Mouse (Mus musculus): ENCODE measurements around the gene Mdm2. TPM values are rescaled to one million over a fixed set of nuclear protein-coding genes. Genes with fewer than 3 reads are reported as not detected.

Mdm2 gene
- total and polyA plus RNA-seq, 3 experiments = 35.3 to 601 (median 42.2) TPM

DNA sequence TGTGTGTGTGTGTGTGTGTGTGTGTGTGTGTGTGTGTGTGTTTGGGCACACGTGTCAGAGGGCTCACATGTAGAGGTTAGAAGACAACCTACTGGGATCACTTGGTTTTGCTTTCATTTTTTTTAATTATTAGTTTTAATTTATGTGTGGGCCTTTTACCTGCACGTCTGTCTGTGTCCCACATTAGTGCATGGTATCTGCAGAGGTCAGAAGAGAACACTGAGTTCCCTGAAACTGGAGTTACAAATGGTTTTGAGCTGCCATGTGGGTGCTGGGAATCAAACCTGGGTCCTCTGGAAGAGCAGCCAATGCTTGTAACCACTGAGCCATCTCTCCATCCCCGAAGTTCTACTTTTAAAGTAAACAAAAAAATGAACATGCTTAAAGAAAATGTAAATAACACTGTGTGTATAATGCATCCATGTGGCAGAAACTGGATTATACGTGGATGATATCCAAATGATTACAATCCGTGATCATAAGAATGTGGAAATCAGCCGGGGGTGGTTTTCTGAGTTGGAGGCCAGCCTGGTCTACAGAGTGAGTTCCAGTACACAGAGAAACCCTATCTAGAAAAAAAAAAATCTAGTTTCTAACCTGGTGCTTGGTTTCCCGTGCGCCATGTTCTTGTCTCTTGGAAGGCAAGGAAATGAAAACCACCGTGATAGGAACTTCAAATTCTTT lies 43.5 kb downstream of the Mdm2 start:
- no peak overlapping the region for H3K9ac ChIP-seq (ENCODE audit: control insufficient read depth, low read depth, low read length, poor library complexity, severe bottlenecking)
- H3K27me3 ChIP-seq (ENCODE audit: control insufficient read depth in 1 of 2, insufficient read depth in 2 of 2, low read length in 2 of 2) = peaks cover 0 to 2% of the 10 kb centered on the region in 2 experiments; a peak in 1 of 4 replicates
- DNase-seq (ENCODE audit: low read depth, low spot score) = no peak
- TF ChIP-seq TCF12 (IDR thresholded peaks at IDR 0.05; ENCODE audit: low read depth, low read length) = no peak
- TF ChIP-seq RAD21 (IDR thresholded peaks at IDR 0.05; ENCODE audit: low read depth, low read length) = no peak
- no peak for TF ChIP-seq CTCF (IDR thresholded peaks at IDR 0.05 in 2 of 3, conservative IDR thresholded peaks at IDR 0.05 in 1 of 3; ENCODE audit: control insufficient read depth in 1 of 3, insufficient read depth in 1 of 3, low read depth in 2 of 3, low read length in 3 of 3, poor library complexity in 1 of 3, severe bottlenecking in 1 of 3)
- TF ChIP-seq SIN3A (IDR thresholded peaks at IDR 0.05; ENCODE audit: low read length) = no peak
- TF ChIP-seq MAFK (IDR thresholded peaks at IDR 0.05; ENCODE audit: borderline replicate concordance, low read depth, low read length) = no peak
- TF ChIP-seq POLR2AphosphoS5 (IDR thresholded peaks at IDR 0.05; ENCODE audit: borderline replicate concordance, low read depth, low read length) = no peak
- no peak for TF ChIP-seq GATA1 (IDR thresholded peaks at IDR 0.05; ENCODE audit: low read depth, low read length)
- TF ChIP-seq CHD1 (IDR thresholded peaks at IDR 0.05; ENCODE audit: low read depth, low read length) = no peak
- TF ChIP-seq CHD2 (IDR thresholded peaks at IDR 0.05; ENCODE audit: low read length) = no peak
- TF ChIP-seq ZKSCAN1 (IDR thresholded peaks at IDR 0.05; ENCODE audit: low read depth, low read length) = no peak
- no peak for TF ChIP-seq JUND (IDR thresholded peaks at IDR 0.05; ENCODE audit: low read depth, low read length)
- TF ChIP-seq KAT2A (conservative IDR thresholded peaks at IDR 0.05; ENCODE audit: low read depth, low read length) = no peak
- no peak for TF ChIP-seq TAL1 (IDR thresholded peaks at IDR 0.05; ENCODE audit: low read length)
- TF ChIP-seq BHLHE40 (IDR thresholded peaks at IDR 0.05; ENCODE audit: borderline replicate concordance, low read depth, low read length) = no peak
- no peak for TF ChIP-seq NRF1 (IDR thresholded peaks at IDR 0.05; ENCODE audit: insufficient read depth, low read depth, low read length, poor library complexity, severe bottlenecking)
- H3K4me3 ChIP-seq (ENCODE audit: control insufficient read depth in 1 of 2, insufficient read depth in 1 of 2, low read depth in 2 of 2, low read length in 2 of 2) = no peak overlapping the region
- no peaks in the 10 kb centered on the region for H3K9me3 ChIP-seq (replicated peaks; ENCODE audit: insufficient read depth, low read length)
- no peak overlapping the region for H3K27ac ChIP-seq (ENCODE audit: control insufficient read depth, low read depth, low read length)
- no peaks in the 10 kb centered on the region for H3K79me2 ChIP-seq (ENCODE audit: control insufficient read depth, insufficient read depth, low read length, poor library complexity)
- no peaks in the 10 kb centered on the region for H3K4me1 ChIP-seq (ENCODE audit: control insufficient read depth in 1 of 2, insufficient read depth in 2 of 2, low read length in 2 of 2)
- H3K36me3 ChIP-seq (ENCODE audit: control insufficient read depth in 1 of 2, insufficient read depth in 2 of 2, low read length in 2 of 2) = no peaks in the 10 kb centered on the region

DNA sequence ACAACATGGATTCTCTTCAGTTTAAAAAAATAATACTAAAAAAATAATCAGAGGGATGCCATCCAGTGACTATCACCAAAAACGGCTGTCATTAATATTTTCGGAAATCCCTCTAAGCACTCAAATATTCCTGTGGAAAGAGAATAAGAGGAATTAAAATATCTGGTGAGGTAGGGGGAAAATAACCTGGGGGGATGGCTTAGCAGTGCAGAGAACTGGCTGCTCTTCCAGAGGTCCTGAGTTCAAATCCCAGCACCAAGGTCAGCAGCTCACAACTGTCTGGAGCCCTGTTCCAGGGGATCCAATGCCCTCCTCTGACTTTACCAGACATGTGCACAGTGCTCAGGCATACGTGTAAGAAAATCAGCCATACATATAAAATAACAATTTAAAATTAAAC lies 44.2 kb downstream of the Mdm2 start:
- Histone ChIP-seq H3K4me3 (ENCODE audit: control insufficient read depth in 1 of 2, insufficient read depth in 1 of 2, low read depth in 2 of 2, low read length in 2 of 2) (no peak overlapping the region), H3K27ac (ENCODE audit: control insufficient read depth, low read depth, low read length) (no peak overlapping the region), H3K9ac (ENCODE audit: control insufficient read depth, low read depth, low read length, poor library complexity, severe bottlenecking) (no peak overlapping the region), H3K9me3 (replicated peaks; ENCODE audit: insufficient read depth, low read length) (no peaks in the 10 kb centered on the region), H3K79me2 (ENCODE audit: control insufficient read depth, insufficient read depth, low read length, poor library complexity) (no peaks in the 10 kb centered on the region), H3K4me1 (ENCODE audit: control insufficient read depth in 1 of 2, insufficient read depth in 2 of 2, low read length in 2 of 2) (no peaks in the 10 kb centered on the region), H3K36me3 (ENCODE audit: control insufficient read depth in 1 of 2, insufficient read depth in 2 of 2, low read length in 2 of 2) (no peaks in the 10 kb centered on the region), H3K27me3 (ENCODE audit: control insufficient read depth in 1 of 2, insufficient read depth in 2 of 2, low read length in 2 of 2) (peaks cover 0 to 2% of the 10 kb centered on the region in 2 experiments; a peak in 1 of 4 replicates)
- no peak for DNase-seq (ENCODE audit: low read depth, low spot score)
- TF ChIP-seq MXI1 (IDR thresholded peaks at IDR 0.05; ENCODE audit: low read depth, low read length) (no peak), MEF2A (IDR thresholded peaks at IDR 0.05; ENCODE audit: extremely low read depth, insufficient replicate concordance, low read depth, low read length, poor library complexity, severe bottlenecking) (no peak), TCF12 (IDR thresholded peaks at IDR 0.05; ENCODE audit: low read depth, low read length) (no peak), RCOR1 (IDR thresholded peaks at IDR 0.05; ENCODE audit: low read depth, low read length) (no peak), MYB (IDR thresholded peaks at IDR 0.05; ENCODE audit: low read depth, low read length) (no peak), ETS1 (IDR thresholded peaks at IDR 0.05; ENCODE audit: low read depth, low read length) (no peak), ZNF384 (IDR thresholded peaks at IDR 0.05; ENCODE audit: low read depth, low read length) (no peak), ZMIZ1 (IDR thresholded peaks at IDR 0.05; ENCODE audit: low read depth, low read length) (no peak), MAX (IDR thresholded peaks at IDR 0.05; ENCODE audit: low read length) (no peak), SIN3A (IDR thresholded peaks at IDR 0.05; ENCODE audit: low read length) (no peak), ELF1 (IDR thresholded peaks at IDR 0.05; ENCODE audit: low read depth, low read length) (no peak), POLR2AphosphoS5 (IDR thresholded peaks at IDR 0.05; ENCODE audit: borderline replicate concordance, low read depth, low read length) (no peak), TBP (IDR thresholded peaks at IDR 0.05; ENCODE audit: low read depth, low read length) (no peak), GATA1 (IDR thresholded peaks at IDR 0.05; ENCODE audit: low read depth, low read length) (no peak), MYC (IDR thresholded peaks at IDR 0.05; ENCODE audit: low read depth, low read length) (no peak), SMC3 (IDR thresholded peaks at IDR 0.05; ENCODE audit: low read depth, low read length) (no peak)
